Mouse (Mus musculus) limb, embryonic 15.5 days (tissue): Measurements from ENCODE around the gene Srrm2. TPM values are rescaled to one million over a fixed set of nuclear protein-coding genes. Genes with fewer than 3 reads are reported as not detected.

Experiments used
- ATAC-seq: fragments of 200-750 bp; cut with Nextera tagmentation; 2 replicates; pipeline ENCODE4 v1.8.0; 2017; ENCODE audit warnings: low read depth, moderate TSS enrichment; ENCODE audit not compliant: insufficient number of reproducible peaks, low FRiP score, low TSS enrichment
- H3K27ac ChIP-seq: fragments of 300-500 bp; sonication (generic); 2 replicates; pipeline ENCODE4 v1.5.1; 2015; ENCODE audit warnings: moderate library complexity, mild to moderate bottlenecking, inconsistent platforms
- H3K27me3 ChIP-seq: fragments of 300-500 bp; sonication (generic); 2 replicates; pipeline ENCODE4 v1.6.1; 2015; ENCODE audit warnings: inconsistent platforms
- H3K36me3 ChIP-seq: fragments of 300-500 bp; sonication (generic); 2 replicates; pipeline ENCODE4 v1.6.1; 2015; ENCODE audit warnings: inconsistent platforms
- H3K4me1 ChIP-seq: fragments of 300-500 bp; sonication (generic); 2 replicates; pipeline ENCODE4 v1.6.1; 2015; ENCODE audit warnings: inconsistent platforms
- H3K4me2 ChIP-seq: fragments of 300-500 bp; sonication (generic); 2 replicates; pipeline ENCODE4 v1.6.1; 2015; ENCODE audit warnings: mild to moderate bottlenecking, inconsistent platforms
- H3K4me3 ChIP-seq: fragments of 300-500 bp; sonication (generic); 2 replicates; pipeline ENCODE4 v1.5.1; 2015; ENCODE audit warnings: mild to moderate bottlenecking, inconsistent platforms
- H3K9ac ChIP-seq: fragments of 300-500 bp; sonication (generic); 2 replicates; pipeline ENCODE4 v1.6.1; 2015; ENCODE audit warnings: inconsistent platforms
- H3K9me3 ChIP-seq: fragments of 300-500 bp; sonication (generic); 2 replicates; pipeline ENCODE4 v1.6.1; 2016; ENCODE audit warnings: inconsistent platforms
- WGBS: fragments of 180-500 bp; shearing (Covaris S2); methylation state at CpG from one replicate; pipeline ENCODE4 v1.1.7; 2015; 5-methylcytosine and 5-hydroxymethylcytosine counted together
- polyA plus RNA-seq: library from polyadenylated mRNA; unstranded; fragments of >200 nt; fragmentation: Nextera tagmentation; extraction: Ambion mirVana; gene quantifications from 2 replicates; pipeline ENCODE4 v1.2.1, GENCODE M21; 2015

Gene Srrm2
- polyA plus RNA-seq, 1 experiment from 2014 or later: 436 TPM

DNA sequence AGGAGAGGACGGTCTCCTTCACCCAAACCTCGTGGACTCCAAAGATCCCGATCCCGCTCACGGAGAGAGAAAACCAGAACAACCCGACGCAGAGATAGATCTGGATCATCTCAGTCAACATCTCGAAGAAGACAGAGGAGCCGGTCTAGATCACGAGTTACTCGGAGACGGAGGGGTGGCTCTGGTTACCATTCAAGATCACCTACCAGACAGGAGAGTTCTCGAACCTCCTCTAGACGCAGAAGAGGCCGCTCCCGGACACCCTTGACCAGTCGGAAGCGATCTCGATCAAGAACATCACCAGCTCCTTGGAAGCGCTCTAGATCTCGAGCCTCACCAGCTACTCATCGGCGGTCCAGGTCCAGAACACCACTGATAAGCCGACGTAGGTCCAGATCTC is 28.9 kb downstream of the Srrm2 start:
- Histone ChIP-seq H3K9ac (no peak overlapping the region), H3K27ac (no peak overlapping the region), H3K4me3 (no peak overlapping the region), H3K36me3 (peaks cover 98% of the 10 kb centered on the region), H3K4me1 (0 out of 2 replicates have a peak, but pooled peaks cover 2% of the 10 kb centered on the region), H3K4me2 (no peak overlapping the region), H3K27me3 (no peaks in the 10 kb centered on the region), H3K9me3 (peaks cover 13% of the 10 kb centered on the region)
- 98% methylated on average over 25 of the region's 25 CpGs for WGBS
- no peak for ATAC-seq

DNA sequence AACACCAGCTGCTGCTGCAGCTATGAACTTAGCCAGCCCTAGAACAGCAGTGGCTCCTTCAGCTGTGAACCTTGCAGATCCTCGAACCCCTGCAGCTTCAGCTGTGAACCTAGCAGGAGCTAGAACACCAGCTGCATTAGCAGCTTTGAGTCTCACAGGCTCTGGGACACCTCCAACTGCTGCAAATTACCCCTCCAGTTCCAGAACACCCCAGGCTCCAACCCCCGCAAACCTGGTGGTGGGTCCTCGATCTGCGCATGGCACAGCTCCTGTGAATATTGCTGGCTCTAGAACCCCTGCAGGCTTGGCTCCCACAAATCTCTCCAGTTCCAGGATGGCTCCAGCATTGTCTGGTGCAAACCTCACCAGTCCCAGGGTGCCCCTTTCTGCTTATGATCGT is 30.4 kb downstream of the Srrm2 start:
- ATAC-seq: no peak
- H3K4me1 ChIP-seq: peaks cover 8% of the 10 kb centered on the region; the same call in 1 of the 2 replicates
- H3K27ac ChIP-seq: no peak overlapping the region
- H3K9me3 ChIP-seq: peaks cover 13% of the 10 kb centered on the region
- H3K4me3 ChIP-seq: no peak overlapping the region
- no peak overlapping the region for H3K9ac ChIP-seq
- no peaks in the 10 kb centered on the region for H3K27me3 ChIP-seq
- peaks cover 97% of the 10 kb centered on the region for H3K36me3 ChIP-seq
- WGBS: 95% methylated on average over 5 of the region's 5 CpGs
- H3K4me2 ChIP-seq: no peak overlapping the region

DNA sequence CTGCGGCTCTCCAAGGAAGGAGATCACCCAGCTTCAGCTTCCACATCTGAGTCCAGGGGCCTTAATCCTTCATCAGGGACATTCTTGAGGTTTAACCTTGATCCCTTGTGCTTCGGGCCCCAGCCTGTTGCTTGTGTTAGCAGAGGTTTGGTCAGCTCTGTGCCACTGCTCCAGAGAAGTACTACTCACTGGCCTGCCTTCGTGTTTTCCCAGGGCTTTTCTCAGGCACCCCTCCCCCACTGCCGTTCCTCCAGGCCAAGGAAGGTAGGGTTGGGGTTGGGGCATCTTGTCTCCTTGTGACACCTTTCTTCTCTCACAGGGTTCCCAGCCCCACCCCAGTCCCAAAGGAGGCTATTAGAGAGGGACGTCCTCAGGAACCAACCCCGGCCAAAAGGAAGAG is 31.8 kb downstream of the Srrm2 start:
- Histone ChIP-seq H3K9ac (no peak overlapping the region), H3K27ac (no peak overlapping the region), H3K4me2 (no peak overlapping the region), H3K9me3 (peaks cover 13% of the 10 kb centered on the region), H3K27me3 (no peaks in the 10 kb centered on the region), H3K4me3 (no peak overlapping the region), H3K4me1 (peaks cover 16% of the 10 kb centered on the region), H3K36me3 (peaks cover 96% of the 10 kb centered on the region)
- no peak; the same call in 1 of the 2 replicates for ATAC-seq
- WGBS: 69% methylated on average over 6 of the region's 6 CpGs

DNA sequence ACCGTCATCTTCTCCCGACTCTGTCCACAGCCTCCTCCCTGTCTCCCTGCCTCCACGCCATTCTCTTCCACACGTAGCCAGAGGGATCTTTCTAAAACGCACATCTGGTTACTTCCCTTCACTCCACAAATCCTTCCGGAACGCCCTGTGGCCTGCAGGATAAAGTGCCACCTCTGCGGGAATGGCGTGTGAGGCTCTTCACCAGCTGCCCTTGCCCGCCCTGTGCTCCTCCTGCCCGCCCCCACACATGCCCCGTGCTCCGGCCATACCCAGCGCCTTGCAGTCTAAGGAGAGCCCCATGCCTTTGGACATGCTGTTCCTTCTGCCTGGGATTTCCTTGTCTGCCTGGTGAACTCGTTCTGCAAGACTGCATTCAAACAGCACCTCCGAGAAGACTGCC is 32.7 kb downstream of the Srrm2 start:
- Histone ChIP-seq H3K4me2 (no peak overlapping the region), H3K27me3 (no peaks in the 10 kb centered on the region), H3K36me3 (peaks cover 92% of the 10 kb centered on the region), H3K9ac (no peak overlapping the region), H3K4me1 (peaks cover 25% of the 10 kb centered on the region), H3K4me3 (no peak overlapping the region), H3K27ac (peak overlapping the region; percentile 3; the same call in 1 of the 2 replicates), H3K9me3 (peaks cover 13% of the 10 kb centered on the region)
- ATAC-seq: no peak
- 74% methylated on average over 16 of the region's 16 CpGs for WGBS

DNA sequence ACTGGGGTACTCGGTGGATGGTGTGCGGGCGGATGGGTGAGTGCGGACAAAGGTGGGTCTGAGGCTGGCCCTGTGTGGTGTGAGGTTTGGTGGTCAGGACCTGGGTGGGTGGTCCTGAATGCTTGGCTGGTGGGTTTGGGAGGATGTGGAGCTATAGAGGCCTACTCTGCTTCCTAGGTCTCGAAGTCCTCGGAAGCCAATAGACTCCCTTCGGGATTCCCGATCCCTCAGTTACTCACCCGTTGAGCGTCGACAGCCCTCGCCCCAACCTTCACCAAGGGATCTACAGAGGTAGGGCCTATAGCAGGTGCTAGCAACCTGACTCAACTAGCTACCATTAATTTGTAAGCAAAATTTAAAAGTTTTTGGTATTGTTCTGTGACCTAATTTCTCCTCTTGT is 33.3 kb downstream of the Srrm2 start:
- ATAC-seq: no peak
- 92% methylated on average over 12 of the region's 12 CpGs for WGBS
- peaks cover 86% of the 10 kb centered on the region for H3K36me3 ChIP-seq

DNA sequence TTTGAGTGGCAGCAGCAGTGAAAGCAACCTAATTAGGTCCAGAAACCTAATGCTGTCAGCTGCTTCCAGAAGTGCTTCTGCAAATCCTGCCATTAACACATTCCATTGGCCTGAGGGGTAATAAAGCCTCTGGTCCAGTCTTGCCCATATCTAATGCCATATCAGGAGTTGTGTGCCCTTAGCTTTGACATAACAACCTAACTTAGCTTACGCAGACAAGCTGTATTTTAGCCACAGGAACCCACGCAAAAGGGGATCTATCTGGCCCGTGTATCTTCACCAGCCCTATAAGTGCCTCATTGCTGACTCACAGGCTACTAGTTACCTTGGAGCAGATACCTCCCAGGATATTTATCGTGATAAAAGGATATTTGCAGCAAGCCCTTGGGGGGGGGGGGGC is 35.3 kb downstream of the Srrm2 start:
- Histone ChIP-seq H3K36me3 (peaks cover 66% of the 10 kb centered on the region), H3K4me3 (no peak overlapping the region), H3K4me1 (peaks cover 27% of the 10 kb centered on the region), H3K4me2 (no peak overlapping the region), H3K27me3 (no peaks in the 10 kb centered on the region), H3K9ac (no peak overlapping the region), H3K9me3 (no peaks in the 10 kb centered on the region), H3K27ac (peak overlapping the region; percentile 14; the same call in 1 of the 2 replicates)
- ATAC-seq: no peak
- WGBS: 78% methylated on average over 4 of the region's 4 CpGs

More for the DNA sequence above, 33.3 kb downstream of the Srrm2 start:
- Histone ChIP-seq H3K4me2 (no peak overlapping the region), H3K9ac (no peak overlapping the region), H3K4me3 (no peak overlapping the region), H3K27ac (no peak overlapping the region), H3K27me3 (no peaks in the 10 kb centered on the region), H3K4me1 (peaks cover 27% of the 10 kb centered on the region), H3K9me3 (peaks cover 7% of the 10 kb centered on the region)

DNA sequence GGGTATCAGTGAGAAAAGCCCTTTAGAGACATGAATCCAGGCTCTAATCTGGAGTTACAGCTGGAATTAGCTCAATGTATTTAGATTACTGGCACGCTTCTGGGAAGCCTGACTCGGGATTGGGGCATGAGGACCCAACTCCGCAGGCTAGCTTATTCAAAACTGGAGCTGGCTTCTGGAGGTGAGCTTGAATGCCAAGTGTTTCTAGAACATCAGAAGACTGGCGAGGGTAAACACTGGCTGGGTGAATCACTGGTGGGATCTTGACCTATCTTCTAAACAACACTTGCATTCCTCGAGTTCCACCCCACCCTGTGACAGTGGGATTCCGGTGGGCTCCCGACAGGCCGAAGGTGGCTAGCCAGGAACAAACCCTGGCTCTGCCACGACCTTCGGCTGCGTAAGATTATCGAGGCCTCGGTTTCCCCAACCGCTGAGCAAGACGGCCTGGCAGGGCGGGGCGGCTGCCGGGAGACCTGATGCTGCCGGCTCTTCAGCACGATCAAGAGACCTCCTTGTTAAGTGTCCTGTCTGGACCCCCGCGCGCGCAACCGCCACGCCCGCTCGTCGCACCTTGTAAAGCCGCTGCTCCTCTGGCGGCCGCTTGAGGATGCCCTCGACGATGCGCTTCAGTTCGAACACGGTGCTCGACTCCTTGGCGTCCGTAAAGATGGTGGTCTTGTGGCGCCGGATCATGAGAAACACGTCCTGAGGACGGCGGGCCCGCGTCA is 38.1 kb downstream of the Srrm2 start:
- Histone ChIP-seq H3K36me3 (peaks cover 39% of the 10 kb centered on the region), H3K27me3 (peaks cover 16% of the 10 kb centered on the region; the same call in 1 of the 2 replicates), H3K4me2 (peak overlapping the region; percentile 53), H3K4me1 (peaks cover 25% of the 10 kb centered on the region), H3K4me3 (peak overlapping the region; percentile 81), H3K27ac (peak overlapping the region; percentile 86), H3K9ac (peak overlapping the region; percentile 85), H3K9me3 (no peaks in the 10 kb centered on the region)
- peak; percentile 42 for ATAC-seq
- WGBS: under 1% methylated on average over 46 of the region's 47 CpGs

DNA sequence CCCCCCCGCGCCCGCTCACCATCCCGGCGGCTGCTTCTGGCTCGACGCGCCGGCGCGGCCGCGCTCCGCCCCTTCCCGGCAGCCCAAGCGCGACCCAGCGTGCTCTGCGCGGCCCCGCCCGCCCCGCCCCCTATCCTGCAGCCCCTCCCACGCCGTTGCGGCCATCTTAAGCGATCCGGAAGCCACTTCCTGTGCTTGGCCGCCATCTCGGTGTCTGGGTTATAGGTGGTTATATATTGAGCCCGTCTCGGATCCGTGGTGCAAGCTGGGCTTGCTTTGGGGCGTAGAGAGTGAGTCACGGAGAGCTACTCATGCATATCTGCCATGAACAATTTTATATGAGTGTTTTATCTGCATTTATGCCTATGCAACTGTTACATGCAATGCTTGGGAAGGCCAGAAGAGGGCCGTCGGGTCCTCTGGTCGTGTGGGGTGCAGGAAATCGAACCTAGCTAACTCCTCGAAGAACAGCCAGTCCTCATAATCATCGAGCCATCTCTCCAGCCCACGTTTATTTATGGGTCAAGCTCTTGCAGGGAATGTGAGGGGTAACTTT is 38.8 kb downstream of the Srrm2 start, which contains the start of gene Elob:
Gene Elob, minus strand, starts transcription at position 73 of the 556 bp plus-strand sequence.
- Histone ChIP-seq H3K27me3 (peaks cover 16% of the 10 kb centered on the region; the same call in 1 of the 2 replicates), H3K4me2 (peak within 1 kb of the TSS; percentile 53), H3K4me1 (peaks cover 25% of the 10 kb centered on the region), H3K9me3 (no peaks in the 10 kb centered on the region), H3K36me3 (peaks cover 32% of the 10 kb centered on the region), H3K4me3 (peak within 1 kb of the TSS; percentile 81), H3K27ac (peak within 1 kb of the TSS; percentile 96), H3K9ac (peak within 1 kb of the TSS; percentile 85)
- peak; percentile 94 for ATAC-seq
- WGBS: under 1% methylated on average over 27 of the region's 42 CpGs

DNA sequence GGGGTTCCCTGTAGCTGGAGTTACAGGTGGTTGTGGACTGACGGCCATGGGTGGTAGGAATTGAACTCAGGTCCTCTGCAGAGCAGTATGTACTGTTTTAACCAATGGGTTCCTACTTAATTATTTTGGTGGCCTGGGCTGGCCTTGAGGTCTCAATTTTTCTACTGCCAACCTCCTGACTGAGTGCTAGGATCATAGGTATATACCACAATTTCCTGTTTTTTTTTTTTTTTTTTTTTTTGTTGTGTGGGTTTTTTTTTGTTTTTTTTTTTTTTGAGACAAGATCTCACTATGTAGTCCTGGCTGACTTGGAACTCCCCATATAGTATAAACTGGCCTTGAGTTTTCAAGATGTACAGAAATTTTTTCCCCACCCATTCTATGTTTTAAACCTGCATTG is 40.9 kb downstream of the Srrm2 start:
- Histone ChIP-seq H3K9me3 (no peaks in the 10 kb centered on the region), H3K4me2 (no peak overlapping the region), H3K27ac (no peak overlapping the region), H3K9ac (no peak overlapping the region), H3K4me1 (peaks cover 18% of the 10 kb centered on the region), H3K4me3 (no peak overlapping the region), H3K27me3 (peaks cover 21% of the 10 kb centered on the region), H3K36me3 (peaks cover 13% of the 10 kb centered on the region)
- no peak for ATAC-seq
- 85% methylated on average over 1 of the region's 1 CpGs for WGBS

DNA sequence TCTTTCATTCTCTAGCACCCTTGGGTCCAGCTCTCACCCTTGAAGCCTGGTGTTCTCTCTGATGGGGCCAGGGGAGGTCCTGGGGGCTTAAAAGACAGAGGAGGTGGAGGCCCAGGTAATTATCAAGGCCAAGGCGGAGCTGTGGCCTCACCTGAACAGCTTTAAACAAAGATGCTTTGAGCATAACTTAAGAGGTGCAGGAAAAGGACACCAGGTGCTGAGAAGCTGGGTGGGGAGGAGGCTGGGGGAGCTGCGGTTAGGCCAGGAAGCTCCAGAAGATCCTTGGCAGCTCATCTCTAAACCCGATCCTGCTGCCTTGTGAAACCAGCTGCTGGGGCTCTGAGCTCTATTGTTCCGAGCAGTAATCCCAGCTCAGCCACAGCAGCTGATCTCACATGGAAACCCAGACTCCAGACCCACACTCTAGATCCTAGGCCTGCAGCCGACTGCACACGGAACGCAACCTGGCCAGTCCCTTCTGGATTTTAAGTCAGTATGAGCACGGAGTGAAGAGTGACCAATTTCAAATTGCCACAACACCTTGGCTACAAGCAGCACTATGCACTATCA is 45.8 kb downstream of the Srrm2 start, which contains the start of gene Prss33:
Gene Prss33, minus strand, starts transcription at position 51 of the 570 bp plus-strand sequence.
- no peak within 1 kb of the TSS for H3K9ac ChIP-seq
- H3K4me3 ChIP-seq: no peak within 1 kb of the TSS
- H3K27me3 ChIP-seq: peaks cover 21% of the 10 kb centered on the region
- H3K9me3 ChIP-seq: no peaks in the 10 kb centered on the region
- no peak within 1 kb of the TSS for H3K27ac ChIP-seq
- H3K36me3 ChIP-seq: no peaks in the 10 kb centered on the region
- no peaks in the 10 kb centered on the region for H3K4me1 ChIP-seq
- WGBS: 71% methylated on average over 8 of the region's 8 CpGs
- H3K4me2 ChIP-seq: no peak within 1 kb of the TSS
- ATAC-seq: no peak

DNA sequence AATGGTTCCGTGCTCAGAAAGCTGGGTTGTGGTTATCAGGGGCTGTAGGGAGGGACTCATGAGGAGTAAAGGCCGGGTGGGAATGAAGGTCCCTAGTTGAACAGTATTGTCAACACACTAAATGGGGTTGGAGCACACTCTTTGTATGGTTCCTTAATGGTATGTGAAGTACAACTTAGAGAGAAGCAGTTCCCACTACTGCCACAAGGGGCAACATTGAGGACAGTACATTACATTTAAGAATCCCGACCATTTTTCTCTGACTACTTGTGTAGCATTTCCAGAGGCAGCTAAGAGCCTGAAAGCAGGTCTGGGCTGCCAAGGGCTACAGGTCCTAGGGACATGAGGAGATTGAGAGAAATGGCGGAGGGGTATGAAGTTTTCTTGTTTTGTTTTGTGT is 50.8 kb downstream of the Srrm2 start:
- H3K27ac ChIP-seq: no peak overlapping the region
- WGBS: 30% methylated on average over 4 of the region's 4 CpGs
- H3K4me3 ChIP-seq: no peak overlapping the region
- no peaks in the 10 kb centered on the region for H3K36me3 ChIP-seq
- H3K9me3 ChIP-seq: no peaks in the 10 kb centered on the region
- H3K4me2 ChIP-seq: no peak overlapping the region
- no peaks in the 10 kb centered on the region for H3K27me3 ChIP-seq
- H3K4me1 ChIP-seq: peaks cover 4% of the 10 kb centered on the region; the same call in 1 of the 2 replicates
- H3K9ac ChIP-seq: no peak overlapping the region
- ATAC-seq: no peak
